Mouse (Mus musculus) cerebral cortex, adult 2 months (tissue): ENCODE results near the gene Clpb.

ENCODE experiments used
- WGBS: fragments of 180-500 bp; shearing (Covaris S2); methylation state at CpG from one replicate; pipeline ENCODE4 v1.1.7; 2018; 5-methylcytosine and 5-hydroxymethylcytosine counted together

Clpb gene

DNA sequence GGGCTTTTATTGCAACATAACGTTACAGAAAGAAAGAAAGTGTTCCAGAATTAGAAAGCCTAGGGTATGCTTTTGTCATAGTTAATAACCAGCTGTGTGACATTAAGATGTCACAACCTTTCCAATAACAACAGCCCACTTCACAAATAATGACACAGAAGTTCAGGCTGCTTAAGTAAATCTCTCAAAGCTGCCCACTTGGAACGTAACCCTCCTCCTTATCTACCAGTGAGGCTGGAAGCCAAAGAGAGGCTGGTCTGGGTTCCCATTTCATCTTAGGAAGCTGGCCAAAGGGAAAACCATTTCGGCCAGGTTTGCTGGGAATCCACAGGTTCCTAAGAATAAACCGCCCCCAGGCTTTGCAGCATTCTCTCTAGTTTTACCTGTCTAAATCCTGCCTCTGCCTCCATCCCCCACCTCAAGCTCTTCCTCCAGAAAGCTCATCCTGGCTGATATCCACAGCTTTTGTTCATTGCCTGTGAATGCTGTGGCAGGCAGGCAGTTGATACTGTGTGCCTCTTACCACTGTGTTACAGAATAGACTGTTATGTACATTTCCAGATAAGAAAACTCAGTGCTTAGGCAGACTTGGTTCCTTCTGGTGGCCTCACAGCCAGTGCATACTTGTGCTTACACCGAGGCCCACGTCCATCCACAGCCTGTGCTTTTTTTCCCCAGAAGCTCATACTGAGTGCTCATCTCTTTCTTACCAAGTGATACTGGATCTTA, 12.8 kb downstream of the Clpb start:
- WGBS: 54% methylated on average over 6 of the region's 6 CpGs

DNA sequence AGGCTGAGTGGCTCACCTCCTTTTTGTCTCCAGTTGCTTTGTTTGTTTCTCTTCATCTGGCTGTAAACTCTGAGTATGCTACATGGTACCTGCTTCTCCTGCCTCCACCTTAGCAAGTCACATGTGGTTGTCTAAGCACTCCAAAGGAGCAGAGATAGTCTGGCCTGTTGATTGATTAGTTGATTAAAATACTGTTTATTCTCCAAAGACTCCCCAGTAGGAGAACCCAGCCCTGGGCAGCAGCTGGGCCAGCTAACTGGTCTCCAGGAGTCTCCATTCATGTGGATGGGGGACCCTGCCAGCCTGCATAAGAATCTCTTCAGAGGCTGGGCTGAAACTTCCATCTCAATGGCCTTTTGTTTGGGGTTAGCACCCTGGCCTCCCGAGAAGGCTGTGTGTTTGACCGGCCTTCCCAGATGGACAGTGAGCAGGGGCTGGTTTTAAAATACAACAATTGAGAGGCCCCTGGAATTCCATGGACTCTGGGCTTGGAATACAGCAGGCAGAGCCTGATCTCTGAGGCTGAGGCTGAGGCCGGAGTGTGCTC, 13.4 kb downstream of the Clpb start:
- 70% methylated on average over 3 of the region's 3 CpGs for WGBS

DNA sequence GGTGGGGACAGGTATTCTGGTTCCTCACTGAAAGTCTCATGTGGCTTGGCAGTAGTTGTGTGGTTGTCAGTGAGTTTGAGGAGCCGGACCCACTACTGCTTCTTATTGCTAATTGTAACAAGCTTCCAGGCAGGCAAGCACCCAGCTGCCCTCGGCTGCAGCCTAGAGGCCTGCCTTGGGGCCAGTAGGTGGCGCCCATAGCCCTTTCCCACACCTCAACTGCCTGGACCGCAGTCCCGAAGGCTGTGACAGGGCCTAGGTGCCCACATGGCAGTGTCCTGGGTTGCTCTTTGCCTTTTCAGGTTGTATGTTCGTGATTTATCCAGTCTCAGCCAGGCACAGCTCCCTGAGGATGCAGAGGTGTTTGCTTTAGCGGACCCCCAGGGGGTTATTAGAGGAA, 16.2 kb downstream of the Clpb start:
- 23% methylated on average over 7 of the region's 7 CpGs for WGBS

DNA sequence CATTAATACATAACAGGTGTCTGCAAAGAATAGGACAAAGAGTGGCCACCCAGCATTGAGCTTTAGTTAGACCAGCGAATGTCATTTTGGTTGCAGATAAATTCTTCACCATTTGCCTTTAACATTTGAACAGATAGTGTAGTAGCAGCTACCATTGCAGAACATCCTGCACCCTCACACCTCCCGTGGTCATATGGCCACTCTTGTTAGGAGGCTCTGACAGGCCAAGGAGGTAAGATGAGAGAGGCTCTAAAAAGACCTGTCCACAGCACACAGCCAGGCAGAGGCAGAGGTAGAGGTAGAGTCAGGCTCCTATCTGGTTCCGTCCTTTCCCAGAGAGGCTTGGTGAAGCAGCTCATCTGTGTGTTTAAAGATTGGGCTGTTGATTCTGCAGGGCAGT, 17.5 kb downstream of the Clpb start:
- WGBS: 87% methylated on average over 3 of the region's 3 CpGs

DNA sequence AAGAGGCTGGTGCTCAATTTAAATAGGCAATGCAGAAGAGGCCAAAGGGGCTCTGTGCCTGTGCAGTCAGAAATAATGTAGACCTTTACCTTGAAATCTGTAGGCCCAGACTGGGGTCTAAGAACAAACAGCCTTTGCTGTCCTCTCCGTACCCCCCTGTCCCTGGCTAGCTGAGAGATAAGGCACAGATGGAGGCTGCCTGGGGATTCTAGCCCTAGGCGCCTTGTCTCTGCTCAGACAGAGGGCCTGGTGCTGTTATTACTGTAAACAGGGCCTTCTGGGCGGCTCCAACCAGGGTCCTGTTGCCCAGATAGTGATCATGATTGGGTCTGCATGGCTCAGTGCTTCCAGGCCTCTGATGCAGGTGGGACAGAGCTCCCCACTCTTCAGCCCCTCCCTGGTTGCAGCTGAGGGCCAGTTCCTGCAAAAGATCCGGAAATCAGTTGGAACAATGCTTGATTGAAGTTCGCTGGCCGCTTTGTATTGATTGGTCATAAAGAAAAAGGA, 18.2 kb downstream of the Clpb start:
- 83% methylated on average over 6 of the region's 6 CpGs for WGBS

DNA sequence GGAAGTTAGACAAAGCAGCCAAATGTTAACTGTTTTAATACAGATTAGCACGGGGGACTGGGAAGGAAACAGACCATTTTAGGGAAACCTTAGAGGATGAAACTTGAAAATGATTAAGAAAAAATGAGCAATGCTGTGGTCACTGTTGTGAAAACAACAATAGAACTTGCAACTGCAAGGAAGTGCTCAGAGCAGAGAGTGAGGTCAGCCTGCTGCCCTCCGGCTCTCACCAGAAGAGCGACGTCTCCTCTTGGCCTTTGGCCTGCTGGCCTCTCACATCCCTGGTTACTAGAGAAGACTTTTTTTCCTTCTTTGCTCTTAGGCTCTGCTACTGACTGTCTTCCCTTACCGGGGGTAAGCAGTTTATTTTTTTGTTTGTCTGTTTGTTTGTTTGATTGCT, 19.5 kb downstream of the Clpb start:
- WGBS: 68% methylated on average over 5 of the region's 5 CpGs

DNA sequence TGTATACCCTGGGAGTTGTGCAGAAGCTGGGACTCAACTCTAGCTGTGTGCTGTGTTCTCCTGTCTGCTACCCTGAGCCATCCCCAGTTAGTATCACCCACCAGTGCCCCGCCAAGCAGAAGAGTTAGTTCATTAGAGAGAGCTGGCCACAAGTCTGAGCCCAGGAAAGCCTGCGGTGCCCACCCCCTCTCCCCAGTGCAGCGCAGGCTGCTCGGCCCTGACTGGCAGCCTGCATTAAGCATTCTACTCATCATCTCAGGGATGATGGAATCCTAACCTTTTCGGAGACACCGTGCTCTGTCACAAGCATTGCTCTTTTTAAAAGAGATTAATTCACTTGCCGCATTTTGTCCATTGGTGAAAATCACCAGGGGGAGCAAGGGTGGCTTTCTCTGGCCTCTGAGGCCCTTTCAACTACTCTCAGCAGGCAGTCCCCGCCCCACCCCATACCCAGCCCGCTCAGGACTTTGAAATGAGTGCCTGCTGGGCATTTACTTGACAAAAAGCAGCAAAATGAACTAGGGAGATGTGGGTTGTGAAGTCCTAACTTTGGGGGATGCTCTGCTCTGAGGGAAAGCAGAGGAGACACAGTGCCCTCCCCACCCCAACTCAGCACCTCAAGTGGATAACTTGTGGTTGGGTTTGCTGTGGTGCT, 20.7 kb downstream of the Clpb start:
- WGBS: 62% methylated on average over 9 of the region's 9 CpGs

DNA sequence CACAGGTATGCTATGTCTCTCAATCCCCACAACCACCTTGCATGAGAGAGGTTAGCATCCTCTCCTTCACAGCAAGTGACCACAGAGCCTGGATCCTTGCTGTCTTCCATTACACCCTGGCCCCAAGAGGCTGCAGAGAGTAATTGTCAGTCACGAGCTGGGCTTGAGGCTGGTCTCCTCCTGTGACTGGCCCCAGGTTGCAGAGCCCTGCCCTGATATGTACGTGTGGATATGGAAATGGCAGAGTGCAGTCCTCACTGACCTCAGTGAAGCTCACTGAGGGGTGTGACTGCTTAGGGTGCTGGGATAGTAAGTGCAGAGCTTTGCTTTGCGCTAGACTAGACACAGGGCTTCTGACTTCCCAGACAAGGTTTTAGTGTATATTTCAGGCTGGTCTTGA, 21.2 kb downstream of the Clpb start:
- 84% methylated on average over 3 of the region's 3 CpGs for WGBS

DNA sequence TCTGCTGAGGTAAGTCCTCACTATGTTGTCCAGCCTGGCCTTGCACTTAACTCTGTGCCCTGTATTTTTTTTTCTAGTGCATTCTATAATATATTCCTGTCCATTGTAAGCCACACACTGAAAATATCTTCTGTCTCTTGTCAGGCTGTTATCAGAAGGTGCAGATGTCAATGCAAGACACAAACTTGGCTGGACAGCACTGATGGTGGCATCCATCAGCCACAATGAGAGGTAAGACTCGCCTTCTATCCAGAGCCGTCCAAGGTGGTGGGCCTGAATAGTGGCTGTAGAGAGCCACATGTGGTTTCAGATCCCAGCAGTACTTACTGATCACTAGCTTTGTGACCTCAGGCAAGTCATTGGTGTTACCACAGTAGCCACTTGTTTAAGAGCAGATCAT, 23.7 kb downstream of the Clpb start:
- WGBS: 89% methylated on average over 2 of the region's 2 CpGs

DNA sequence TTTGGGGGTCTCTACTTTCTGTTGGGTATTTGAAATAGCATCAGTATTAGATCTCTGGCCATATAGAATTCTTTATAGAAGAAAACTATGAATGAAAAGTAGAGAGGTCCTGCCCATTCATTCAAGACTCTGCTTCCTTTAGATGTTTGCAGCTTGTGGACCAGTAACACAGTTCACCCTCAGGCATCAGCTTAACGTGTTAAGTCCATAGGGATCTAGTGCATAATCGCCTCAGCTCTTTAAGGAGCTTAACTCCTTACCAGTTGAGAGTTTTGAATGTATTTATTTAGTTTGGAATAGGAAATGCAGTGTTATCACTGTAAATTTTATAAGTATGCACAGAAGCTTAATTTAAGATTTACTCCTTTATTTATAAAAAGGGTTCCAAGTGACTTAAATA, 27.0 kb downstream of the Clpb start:
- WGBS: 72% methylated on average over 2 of the region's 2 CpGs

DNA sequence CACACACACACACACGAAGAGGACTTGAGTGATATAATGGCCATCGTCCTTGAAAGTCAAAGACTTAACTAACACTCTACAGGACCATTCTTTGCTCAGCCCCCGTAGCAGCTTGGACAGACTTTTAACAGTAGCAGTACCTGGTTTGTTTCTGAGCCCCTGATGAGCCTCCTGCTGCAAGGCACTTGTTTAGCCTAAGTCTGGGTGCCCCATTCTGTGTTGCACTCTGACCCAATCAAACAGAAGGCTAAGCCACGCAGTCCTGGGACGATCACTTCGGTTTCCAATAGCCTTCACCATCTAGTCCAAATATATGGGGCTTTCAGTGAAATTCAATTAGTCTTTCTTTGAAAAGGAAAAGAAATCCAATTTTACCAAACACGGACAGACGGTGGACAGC, 28.4 kb downstream of the Clpb start:
- WGBS: 93% methylated on average over 8 of the region's 8 CpGs

DNA sequence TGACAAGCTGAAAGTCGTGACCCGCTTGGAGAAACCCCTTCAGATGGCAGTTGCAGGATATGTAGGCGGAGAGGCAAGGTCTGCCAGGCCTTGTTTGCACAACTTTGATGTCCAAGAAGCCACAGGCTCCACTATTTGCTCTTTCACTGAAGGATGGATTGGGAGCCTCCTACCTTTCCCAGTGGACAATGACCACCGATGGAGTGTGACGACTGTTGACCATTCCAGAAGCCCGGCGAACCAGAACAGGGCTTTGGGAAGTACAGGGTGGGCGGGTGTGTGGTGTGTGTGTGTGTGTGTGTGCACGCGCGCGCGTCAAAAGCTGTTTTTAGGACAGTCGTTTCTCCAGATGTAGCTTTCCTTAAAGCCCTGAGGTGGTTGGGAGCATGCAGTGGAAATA, 29.0 kb downstream of the Clpb start:
- 78% methylated on average over 14 of the region's 14 CpGs for WGBS

DNA sequence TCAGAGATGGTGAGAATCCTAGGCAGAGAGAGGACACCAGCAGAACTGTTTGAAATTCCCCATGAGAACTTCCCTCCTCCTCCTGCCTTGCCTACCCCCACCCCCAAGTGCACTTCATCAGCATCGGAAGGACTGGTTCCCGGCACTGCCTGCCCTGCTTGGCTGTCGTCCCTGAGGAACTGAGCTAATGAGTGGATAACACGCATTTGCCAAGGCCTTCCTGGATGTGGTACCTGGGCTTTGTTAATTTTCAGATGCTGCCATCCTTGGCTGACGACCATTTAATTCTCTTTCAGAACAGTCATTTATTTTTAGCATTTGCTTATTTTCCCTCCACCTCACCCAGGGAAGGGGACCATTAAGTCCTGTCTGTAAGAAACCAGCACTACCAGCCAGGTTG, 32.0 kb downstream of the Clpb start:
- 46% methylated on average over 5 of the region's 5 CpGs for WGBS

DNA sequence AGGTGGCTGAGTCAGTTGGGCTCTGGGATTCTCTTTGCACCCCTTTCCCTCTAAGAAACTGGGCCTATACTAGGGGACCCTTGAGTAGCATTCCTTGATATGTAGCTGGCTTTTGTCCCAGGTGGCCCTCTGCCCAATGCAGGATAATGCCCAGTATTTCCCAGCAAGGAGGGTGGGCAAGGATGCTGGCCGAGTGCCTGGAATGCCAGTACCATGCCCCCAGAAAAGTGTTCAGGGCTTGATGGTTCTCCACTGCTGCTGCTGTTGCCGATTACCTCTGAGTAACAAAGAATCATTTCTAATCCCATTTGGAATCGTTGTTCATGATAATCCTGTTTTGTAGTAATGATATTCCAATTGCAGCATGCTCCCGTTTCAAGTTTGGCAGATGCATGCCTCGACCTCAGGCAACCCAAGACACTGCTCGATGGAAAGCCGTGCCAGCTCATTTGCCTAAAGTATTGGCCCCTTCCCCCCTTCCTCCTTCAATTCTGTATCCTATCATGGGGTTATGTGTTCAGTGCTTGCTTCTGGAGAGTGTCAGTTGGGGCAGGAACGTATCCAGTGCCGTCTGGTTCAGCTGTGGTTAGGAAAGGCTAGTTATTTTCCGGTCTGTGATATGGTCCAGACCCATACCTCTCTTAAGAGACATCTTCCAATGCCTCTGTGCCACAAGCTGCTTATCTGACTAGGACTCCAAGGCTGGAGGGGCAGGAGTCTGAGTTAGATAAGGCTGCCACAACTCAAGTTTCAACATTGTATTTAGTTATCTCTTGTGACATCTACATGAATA, 33.7 kb downstream of the Clpb start:
- whole genome bisulfite sequencing: 51% methylated on average over 10 of the region's 10 CpGs

DNA sequence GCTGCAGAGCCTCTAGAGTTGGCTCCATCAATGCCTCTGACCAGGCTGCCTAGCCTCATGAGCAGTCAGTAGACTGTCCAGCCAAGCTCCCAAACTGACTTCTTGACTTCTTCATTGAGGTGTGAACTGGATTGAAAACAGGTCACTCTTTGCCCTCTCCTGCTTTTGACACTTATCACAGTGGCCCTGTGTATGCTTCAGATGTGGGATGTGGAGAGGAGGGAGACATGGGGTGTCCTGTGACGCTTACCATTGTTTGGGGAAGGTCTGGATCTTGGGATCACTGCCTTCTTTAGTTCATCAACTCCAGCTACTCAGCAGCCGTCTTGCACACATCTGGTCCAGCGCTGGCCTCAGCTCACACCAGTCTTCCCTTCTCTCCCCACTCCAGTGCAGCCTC, 36.9 kb downstream of the Clpb start:
- WGBS: 81% methylated on average over 3 of the region's 3 CpGs

DNA sequence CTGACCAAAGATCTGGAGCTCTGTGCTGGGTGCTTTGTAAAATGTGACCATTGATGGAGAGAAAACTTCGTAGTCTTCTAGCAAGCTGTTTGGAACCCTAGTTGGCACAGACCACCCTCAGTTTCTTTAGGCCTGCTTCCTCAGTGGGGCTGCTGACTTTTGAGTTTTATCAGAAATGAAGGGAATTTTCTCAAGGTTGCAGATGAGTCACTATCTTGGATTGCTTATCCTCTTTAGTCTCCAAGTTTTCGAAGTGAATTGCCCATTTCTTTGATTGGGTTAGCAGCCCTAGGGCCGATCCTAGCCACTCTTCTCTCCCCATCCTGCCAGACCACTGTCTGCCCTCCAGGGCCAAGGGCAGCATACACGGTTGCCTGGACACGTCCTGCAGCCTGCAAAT, 39.3 kb downstream of the Clpb start:
- WGBS: 75% methylated on average over 5 of the region's 5 CpGs

DNA sequence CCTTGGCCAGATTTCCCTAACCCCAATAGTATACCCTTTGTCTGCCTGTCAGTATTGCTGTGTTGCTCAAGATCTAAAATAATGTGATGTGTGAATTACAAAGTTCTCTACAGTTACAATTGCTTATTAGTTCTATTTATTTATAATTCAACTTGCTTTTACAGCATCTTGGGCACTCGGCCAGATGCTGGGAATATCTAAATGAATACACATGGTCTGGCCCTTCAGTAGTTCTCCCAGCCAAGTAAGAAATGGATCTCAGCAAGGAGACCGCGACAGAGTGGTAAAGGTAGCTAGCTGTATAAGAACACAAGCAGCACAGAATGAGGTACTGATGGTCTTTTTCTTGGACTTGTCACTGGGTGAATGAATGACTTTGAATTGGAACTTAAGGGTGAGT, 46.2 kb downstream of the Clpb start:
- WGBS: 80% methylated on average over 3 of the region's 3 CpGs

DNA sequence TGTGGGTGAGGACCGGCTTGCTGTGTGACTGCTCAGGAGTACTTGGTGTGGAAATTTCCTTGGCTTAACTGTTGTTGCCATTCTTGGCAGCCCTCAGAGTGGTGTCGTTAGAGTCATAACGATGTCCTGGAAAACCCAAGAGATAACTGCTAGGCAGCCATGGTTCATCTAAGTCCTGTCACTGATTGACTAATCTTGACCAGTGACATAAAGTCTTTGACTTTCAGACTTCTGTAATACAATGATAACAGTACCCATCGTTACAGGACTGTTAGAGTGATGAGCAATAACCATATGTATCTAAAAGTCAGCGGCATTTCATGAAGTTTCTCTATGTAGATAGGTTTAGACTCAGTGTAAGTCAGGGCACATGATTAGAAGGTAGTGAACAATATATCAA, 46.8 kb downstream of the Clpb start:
- 82% methylated on average over 5 of the region's 5 CpGs for WGBS

DNA sequence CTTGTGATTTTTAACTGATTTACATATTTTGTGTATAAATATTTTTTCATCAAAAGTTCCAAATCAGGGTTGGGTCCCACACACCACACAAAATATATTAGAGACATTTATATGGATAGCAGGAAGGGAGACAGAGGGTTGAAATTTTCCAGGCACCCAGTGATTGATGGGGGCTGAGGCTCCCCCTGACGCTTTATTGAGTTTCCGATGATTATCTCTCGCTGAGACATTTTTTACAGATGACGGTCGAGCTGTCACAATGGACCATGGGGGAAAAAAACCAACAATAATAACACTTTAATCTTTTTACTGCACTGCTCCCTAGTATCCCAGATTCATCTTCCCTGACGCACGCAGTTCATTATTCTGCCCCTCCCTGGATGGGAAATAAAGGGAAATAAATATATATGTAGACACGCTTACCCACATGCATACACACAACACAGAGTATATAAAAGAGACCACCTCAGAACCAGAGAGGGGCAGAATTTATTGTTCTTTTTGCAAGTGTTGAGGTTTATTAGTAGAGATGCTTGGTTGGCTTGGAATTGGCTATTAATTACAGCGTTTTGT, 50.5 kb downstream of the Clpb start:
- 94% methylated on average over 9 of the region's 9 CpGs for WGBS

DNA sequence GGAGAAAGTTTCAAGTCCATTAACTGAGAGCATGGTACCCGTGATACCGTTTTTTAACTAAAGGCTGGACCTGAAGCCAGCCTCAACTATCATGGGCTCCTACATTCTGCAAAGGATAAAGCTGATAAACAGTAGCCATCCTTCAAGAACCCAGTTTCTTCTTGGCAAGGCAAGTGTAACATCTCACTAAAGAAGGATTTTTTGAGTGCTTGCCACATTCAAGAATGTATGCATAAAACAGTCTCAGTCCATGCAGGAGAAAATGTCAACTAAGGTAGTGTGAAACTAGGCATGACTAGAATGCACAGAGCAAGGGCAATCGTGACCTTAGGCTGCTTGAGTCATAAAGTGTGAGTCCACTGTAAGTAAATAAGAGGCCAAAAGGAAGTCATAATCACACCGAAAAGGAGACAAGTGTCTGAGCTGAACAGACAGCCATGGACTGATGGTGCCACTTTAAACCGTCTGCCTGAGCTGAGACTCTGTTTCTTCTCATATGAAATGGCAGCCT, 51.7 kb downstream of the Clpb start:
- 57% methylated on average over 5 of the region's 5 CpGs for WGBS

DNA sequence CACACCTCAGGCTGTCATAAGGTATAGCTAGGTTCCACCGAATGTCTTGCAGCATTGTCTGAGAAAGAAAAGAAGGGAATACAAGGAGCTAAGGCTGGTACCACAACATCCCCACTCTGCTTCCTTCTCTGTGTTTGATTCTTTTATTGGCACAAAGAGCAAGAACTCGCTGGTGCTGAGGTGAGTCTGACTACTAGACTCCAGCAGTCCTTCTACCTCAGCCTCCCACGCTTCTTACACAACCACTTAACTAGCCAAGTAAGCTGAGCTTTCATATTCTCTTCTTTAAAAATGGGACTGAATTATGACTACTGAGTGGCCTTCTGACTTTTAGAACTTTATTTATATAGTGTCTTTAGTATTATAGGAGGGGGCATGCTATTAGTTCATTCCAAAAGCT, 56.9 kb downstream of the Clpb start:
- 60% methylated on average over 3 of the region's 3 CpGs for WGBS

DNA sequence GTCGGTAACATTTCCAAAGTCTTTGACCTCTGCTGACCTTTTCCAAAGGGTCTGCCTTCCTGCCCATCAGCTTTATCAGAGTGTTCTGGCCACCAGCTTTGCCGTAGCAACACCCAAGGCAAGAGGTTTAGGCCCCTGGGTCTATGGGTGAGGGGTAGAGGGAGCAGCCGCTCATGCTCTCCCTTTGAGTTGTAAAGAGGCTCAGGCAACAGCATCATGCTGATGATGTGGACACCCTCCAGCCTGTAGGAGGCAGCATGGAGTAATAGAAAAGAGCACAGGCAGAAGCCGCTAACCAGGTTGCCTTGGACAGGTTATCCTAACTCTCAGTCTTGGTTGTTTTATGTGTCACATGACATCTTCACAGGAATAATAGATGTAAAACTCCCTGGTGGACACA, 61.6 kb downstream of the Clpb start:
- 79% methylated on average over 4 of the region's 4 CpGs for WGBS
